Mouse (Mus musculus) forebrain, embryonic 10.5 days (tissue): ENCODE data around the gene Nobox. TPM values are rescaled to one million over a fixed set of nuclear protein-coding genes. Genes with fewer than 3 reads are reported as not detected.

ENCODE experiments used
- DNase-seq: peaks from one replicate; pipeline ENCODE4 v3.0.0-alpha.2; 2017; ENCODE audit warnings: low spot score; ENCODE audit errors: extremely low spot score
- H3K27ac ChIP-seq: fragments of 300-500 bp; sonication (generic); 2 replicates; pipeline ENCODE4 v1.5.1; 2016; ENCODE audit warnings: mild to moderate bottlenecking
- H3K27me3 ChIP-seq: fragments of 300-500 bp; sonication (generic); 2 replicates; pipeline ENCODE4 v1.6.1; 2016; ENCODE audit warnings: mild to moderate bottlenecking; ENCODE audit not compliant: poor library complexity, severe bottlenecking
- H3K36me3 ChIP-seq: fragments of 300-500 bp; sonication (generic); replicated peaks from 2 replicates; pipeline ENCODE4 v1.6.1; 2016; ENCODE audit warnings: mild to moderate bottlenecking, moderate library complexity
- H3K4me1 ChIP-seq: fragments of 300-500 bp; sonication (generic); 2 replicates; pipeline ENCODE4 v1.6.1; 2016
- H3K4me3 ChIP-seq: fragments of 300-500 bp; sonication (generic); 2 replicates; pipeline ENCODE4 v1.5.1; 2016; ENCODE audit warnings: mild to moderate bottlenecking, moderate library complexity
- H3K9me3 ChIP-seq: fragments of 300-500 bp; sonication (generic); 2 replicates; pipeline ENCODE4 v1.6.1; 2016; ENCODE audit warnings: mild to moderate bottlenecking, moderate library complexity
- WGBS: fragments of 180-500 bp; shearing (Covaris S2); methylation state at CpG from one replicate; pipeline ENCODE4 v1.1.7; 2016; 5-methylcytosine and 5-hydroxymethylcytosine counted together
- polyA plus RNA-seq: library from polyadenylated mRNA; unstranded; fragments of >200 nt; fragmentation: Nextera tagmentation; extraction: Ambion mirVana; gene quantifications from 2 replicates; pipeline ENCODE4 v1.2.1, GENCODE M21; 2016

Nobox gene
- polyA plus RNA-seq, 1 experiment from 2014 or later, result not detected

DNA sequence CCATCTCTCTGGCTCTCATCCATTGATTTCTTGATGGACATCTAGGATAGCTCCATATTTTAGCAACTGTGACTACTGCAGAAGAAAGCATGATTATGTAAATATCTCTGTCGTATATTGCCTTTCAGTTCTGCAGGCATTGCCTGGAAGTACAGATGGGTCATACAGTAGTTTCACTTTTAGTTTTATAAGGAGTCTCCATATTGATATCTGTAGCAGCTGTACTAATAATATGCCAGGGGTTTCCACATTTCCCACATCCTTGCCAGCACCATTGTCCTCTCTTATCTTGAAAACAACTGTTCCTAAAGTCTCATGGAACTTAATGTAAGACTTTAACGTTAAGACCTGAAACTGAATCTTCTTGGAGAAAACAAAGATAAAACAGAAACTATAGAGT lies 48.6 kb downstream of the Nobox start:
- no peaks in the 10 kb centered on the region for H3K9me3 ChIP-seq
- no peak for DNase-seq
- H3K4me1 ChIP-seq, result peaks cover 7% of the 10 kb centered on the region
- H3K36me3 ChIP-seq, result no peaks in the 10 kb centered on the region
- no peak overlapping the region for H3K4me3 ChIP-seq
- WGBS, result 75% methylated on average over 2 of the region's 2 CpGs
- H3K27ac ChIP-seq, result no peak overlapping the region
- H3K27me3 ChIP-seq, result peaks cover 23% of the 10 kb centered on the region

DNA sequence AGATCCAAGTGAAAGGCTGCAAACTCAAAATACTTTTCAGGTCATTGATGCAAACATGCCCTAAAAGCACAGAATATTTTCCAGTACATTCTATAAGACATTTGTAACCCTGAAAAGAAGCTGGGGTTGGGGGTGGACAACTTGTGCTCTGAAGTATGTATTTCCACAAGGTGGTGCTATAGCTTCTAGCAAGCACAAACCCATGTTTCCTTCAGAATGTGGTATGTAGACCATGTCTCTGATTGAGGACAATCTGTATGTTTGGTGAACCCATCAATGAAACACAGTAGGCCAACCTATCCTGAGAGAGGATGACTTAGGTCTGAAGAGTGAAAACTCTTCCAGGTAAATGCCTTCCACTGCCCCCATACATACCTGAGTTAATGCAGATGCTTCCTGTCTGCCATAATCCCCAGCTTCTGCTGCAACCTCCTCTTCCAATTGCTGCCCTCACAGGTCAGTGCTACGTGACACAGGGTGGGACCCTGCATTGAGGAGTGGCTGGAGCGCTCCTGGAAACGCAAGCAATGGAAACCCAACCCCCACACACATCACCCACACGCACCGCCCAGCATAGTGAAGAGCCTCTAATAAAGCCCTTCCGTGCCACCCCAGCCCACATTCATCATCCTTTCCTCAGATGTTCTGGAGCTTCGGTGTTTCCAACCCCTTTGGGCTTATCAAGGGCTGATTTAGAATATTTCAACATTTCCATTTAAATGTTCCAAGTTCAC lies 55.0 kb downstream of the Nobox start:
- 70% methylated on average over 7 of the region's 7 CpGs for WGBS
- H3K4me3 ChIP-seq, result no peak overlapping the region
- DNase-seq, result no peak

More for the DNA sequence above, 55.0 kb downstream of the Nobox start:
- Histone ChIP-seq H3K27me3 (no peaks in the 10 kb centered on the region), H3K36me3 (no peaks in the 10 kb centered on the region), H3K27ac (no peak overlapping the region), H3K9me3 (no peaks in the 10 kb centered on the region), H3K4me1 (no peaks in the 10 kb centered on the region)

Other genes with a start within 250 kb of the Nobox start
- gene Olfr441, start 203.2 kb downstream of the Nobox start, polyA plus RNA-seq, result not detected in 2 replicates
- not detected in 2 replicates for gene Olfr237-ps1, start 163.0 kb downstream of the Nobox start, polyA plus RNA-seq
- gene Olfr437, start 146.3 kb downstream of the Nobox start, polyA plus RNA-seq, result not detected in 2 replicates
- gene Olfr13, start 137.4 kb downstream of the Nobox start, polyA plus RNA-seq, result not detected in 2 replicates
- gene Olfr435, start 112.4 kb downstream of the Nobox start, polyA plus RNA-seq, result not detected in 2 replicates
- not detected in 2 replicates for gene Olfr434, start 96.5 kb downstream of the Nobox start, polyA plus RNA-seq
- not detected in 2 replicates for gene Olfr47, start 78.0 kb downstream of the Nobox start, polyA plus RNA-seq
- 3.6 and 4.1 TPM in 2 replicates for gene Arhgef5, start 44.0 kb downstream of the Nobox start, polyA plus RNA-seq